Mouse (Mus musculus): ENCODE measurements around the gene Ccdc9.
"Not testable (repeated sequence)": the region's sequence is repeated elsewhere in the genome, so short reads cannot be mapped to it uniquely, and the experiment has no call there.

Gene Ccdc9

DNA sequence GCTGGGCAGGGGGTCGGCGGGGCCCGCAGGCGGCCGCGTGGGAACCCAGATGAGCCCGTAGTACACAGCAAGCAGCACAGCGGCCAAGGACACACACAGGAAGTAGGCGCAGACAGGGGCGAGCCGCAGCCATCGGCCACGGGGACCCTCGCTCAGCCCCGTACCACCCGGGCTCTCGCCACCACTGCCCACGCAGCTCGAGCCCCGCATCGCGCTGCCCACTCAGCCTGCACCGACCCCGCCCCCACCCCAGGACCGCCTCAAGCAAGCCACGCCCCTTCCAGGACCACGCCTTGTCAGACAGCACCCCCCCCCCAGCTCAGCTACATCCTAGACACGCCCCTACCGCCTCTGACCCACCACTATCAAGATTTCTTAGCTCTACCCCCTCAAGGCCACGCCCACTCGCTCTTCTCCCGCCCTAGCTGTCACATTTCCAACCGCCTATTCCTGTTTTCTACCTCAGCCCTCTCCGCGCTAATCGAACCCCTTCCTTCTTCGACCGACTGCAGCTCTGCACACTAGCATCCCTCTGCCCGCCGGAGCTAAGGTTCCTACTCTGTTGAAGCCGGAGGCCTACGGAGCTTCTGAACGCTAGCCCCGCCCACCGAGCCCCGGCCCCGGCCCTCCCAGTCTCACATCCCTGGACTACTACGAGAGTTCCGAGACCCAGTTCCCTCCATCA is 13.4 kb downstream of the Ccdc9 start, which contains the start of gene Inafm1:
Gene Inafm1 (minus strand): TSS at position 537 of the 685 bp plus-strand sequence.
- peak; percentile 89 to 92 for DNase-seq (ENCODE audit: low spot score in 2 of 2)

DNA sequence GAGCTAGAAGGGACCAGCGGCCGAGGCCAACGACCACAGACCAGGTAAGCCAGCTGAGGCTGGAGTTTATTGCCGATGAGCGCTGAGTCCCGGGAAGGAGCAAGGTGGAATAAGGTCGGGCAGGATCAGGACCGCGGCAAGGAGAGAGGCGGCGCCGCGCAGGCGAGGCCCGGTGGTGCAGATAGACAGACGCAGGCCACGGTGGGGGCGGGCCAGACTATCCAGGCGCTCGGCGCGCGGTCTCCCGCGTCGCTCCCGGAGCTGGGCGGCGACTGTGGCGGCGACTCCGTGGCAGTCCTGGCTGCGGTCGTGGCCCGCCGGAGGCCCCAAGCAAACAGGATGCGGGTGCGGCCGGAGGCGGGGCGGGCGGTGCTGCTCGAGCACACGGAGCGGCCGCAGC is 13.9 kb downstream of the Ccdc9 start:
- peak; percentile 62 to 65 for DNase-seq (ENCODE audit: low spot score in 2 of 2)

DNA sequence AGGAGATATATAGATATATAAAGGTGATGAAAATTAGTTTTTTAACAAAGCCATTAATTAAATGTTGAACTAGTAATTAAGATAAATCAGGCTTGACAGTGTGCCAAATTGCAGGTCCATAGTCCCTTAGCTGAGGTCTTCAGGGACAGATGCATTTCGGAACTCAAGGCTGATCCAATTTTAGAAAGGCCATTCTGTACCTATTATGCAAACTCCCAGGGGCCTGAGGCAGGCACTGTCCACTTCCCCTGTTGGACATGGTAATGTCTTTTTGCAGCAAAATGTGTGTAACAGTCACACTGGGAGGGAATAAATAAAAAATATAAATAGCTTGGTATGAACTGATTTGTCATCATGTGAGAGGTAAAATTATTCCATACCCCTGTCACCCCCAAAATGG is 15.5 kb downstream of the Ccdc9 start:
- DNase-seq (ENCODE audit: low spot score in 2 of 2), result no peak

DNA sequence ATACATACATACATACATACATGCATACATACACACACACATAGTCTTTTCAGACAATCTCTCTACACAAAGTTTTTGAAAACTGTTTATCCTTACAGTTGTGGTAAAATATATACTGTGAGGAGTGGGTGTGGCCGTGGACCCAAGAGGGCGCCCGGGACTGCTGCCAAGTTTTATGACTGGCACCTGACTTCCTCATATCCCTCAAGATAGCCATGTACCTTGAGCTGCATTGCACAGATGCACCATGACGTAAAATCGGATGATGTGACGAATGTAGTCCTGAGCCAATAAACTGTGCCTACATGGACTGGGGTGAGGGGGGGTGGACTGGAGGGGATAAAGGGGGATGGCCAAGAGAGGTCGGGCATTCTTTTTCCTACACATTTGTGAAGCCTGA is 20.0 kb downstream of the Ccdc9 start:
- DNase-seq (ENCODE audit: low spot score in 2 of 2), result not testable (repeated sequence)

DNA sequence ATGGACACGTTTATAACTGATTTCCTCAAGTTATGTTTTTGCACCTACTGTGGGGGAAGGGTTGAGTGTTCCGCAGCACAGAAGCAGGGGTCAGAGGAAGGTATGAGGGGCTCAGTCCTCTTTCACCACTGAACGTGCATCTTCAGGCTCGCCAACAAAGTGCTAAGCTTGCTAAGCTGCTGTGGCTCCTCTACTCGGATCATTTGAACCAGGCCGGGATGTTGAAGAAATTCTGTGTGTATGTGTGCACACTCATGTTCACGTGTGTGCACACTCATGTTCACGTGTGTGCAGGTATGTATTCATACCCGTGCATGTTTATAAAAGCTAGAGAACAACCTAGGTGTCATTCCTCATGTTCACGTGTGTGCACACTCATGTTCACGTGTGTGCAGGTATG is 20.7 kb downstream of the Ccdc9 start:
- no peak for DNase-seq (ENCODE audit: low spot score in 2 of 2)

DNA sequence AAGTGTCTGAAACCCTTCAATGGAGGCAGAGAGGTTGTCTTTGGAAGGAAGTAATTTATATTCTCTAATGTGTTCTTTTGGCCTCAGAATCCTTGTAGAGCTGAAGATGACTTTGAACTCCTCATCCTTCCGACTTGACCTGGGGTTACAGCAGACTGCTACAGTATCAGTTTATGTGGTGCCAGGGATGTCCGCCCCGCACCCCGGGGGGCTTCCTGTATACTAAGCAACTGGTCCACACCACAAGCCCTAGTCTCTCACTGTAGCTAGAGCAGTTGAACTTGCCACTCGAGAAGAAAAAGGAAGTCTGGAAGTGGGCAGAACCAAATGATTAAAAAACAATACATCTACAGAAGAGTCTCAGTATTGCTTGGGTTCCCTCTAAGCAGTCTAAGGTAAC is 22.8 kb downstream of the Ccdc9 start:
- no peak for DNase-seq (ENCODE audit: low spot score in 2 of 2)

DNA sequence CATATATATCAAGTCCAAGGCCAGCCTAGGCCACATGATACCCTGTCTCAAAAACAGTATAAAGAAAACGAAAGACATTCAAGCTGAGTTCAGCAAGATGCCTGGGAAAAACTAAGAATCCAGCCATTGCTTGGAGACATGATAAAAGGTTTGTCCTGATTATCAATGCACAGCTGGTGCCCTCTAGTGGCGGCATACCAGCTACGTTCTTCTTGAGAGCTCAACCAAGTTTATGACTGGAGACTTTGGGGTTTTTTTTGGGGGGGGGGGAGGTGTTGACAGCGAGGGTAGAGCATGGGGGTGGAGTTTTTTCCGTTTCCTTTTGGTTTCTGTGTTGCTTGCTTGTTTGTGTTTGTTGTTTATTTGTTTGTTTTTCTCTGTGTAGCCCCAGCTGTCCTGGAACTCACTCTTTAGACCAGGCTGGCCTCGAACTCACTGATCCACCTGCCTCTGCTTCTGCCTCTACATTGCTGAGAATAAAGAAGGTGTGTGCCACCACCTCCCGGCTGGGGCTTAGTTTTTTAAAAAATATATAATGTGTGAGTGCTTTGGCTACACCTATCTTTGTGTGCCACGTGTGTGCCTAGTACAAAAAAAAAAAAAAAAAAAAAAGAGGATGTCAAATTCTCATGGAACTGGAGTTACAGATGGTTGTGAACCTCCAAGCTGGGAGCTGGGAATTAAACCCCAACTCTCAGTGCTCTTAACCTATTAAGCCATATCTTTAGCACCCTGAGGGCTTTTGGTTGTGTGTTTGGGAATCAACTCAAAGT is 23.4 kb downstream of the Ccdc9 start:
- DNase-seq (ENCODE audit: low spot score in 2 of 2), result peak; percentile 72 to 82

DNA sequence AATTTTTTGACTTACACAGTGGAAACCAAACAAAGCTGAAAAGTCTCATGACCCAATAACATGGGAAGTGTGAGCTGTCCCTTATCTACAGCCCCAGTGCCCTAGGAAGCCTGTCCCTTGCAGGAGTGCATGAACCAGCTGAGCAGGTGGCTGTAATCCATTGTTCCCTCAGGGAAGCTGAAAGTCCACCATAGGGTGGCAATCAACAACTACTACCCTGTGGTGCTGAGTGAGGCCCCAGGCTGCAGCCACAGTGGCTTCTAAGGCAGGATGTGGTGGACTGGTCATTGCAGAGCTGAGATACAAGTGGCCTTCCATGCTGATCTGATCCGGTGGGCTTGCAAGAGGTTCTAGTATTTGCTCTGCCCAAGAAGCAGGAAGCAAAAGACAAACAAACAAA is 25.5 kb downstream of the Ccdc9 start:
- DNase-seq (ENCODE audit: low spot score in 2 of 2), result no peak

DNA sequence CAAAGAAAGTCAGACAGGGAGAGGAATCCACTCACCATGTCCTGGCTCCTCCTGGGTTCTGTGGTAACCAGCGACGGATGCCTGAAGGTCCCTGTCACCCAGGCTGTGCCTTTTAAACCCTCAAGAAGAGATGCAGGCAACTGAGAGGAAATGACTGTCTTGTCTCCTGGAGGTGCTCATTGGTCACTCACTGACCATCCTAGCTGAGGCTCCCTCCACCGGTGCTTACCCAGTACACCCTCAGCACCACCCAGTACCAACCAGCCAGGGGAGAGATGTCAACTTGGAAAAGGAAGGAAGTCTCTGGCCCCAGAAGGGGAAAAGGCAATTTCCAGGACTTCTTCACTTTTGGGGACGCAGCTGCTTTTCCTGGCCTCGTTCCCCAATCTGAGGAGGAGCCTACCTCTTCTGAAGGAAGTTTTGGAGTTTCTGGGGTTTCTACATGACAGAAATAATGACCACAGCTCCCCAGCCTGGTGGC is 27.4 kb downstream of the Ccdc9 start, which contains the start of gene C5ar1:
Gene C5ar1 (minus strand): TSS at position 431 of the 481 bp plus-strand sequence.
- no peak for DNase-seq (ENCODE audit: low spot score in 2 of 2)

DNA sequence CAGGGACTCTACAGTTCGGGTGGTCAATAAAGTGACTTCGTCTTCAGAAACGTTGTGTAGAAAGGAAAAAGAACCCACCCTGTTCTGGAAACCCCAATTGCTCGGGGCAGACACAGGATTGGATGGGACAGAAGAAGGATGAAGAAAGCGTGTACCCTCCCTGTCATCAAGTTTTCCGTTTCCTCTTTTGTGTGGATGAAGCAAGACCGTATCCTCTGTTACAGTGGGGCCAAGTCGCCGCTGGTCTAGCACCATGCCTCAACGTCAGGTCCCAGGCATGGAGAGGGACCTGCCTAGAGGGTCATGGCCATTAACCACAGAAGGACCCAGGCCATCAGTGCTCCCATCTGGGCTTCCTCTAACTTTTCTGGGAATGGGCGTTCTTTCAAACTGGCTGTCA is 28.8 kb downstream of the Ccdc9 start:
- DNase-seq (ENCODE audit: low spot score in 2 of 2), result no peak

DNA sequence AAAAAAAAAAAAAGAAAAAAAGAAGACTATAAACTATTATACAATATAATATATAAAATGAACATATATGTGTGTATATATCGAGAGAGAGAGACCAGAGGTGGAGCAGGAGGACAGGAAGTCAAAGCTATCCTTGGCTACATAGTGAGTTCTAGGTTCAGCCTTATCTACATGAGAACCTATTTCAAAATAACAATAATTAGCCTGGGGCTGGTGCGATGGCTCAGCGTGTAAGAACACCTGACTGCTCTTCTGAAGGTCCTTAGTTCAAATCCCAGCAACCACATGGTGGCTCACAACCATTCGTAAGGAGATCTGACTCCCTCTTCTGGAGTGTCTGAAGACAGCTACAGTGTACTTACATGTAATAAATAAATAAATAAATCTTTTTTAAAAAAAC is 30.6 kb downstream of the Ccdc9 start:
- not testable (repeated sequence) for DNase-seq (ENCODE audit: low spot score in 2 of 2)

DNA sequence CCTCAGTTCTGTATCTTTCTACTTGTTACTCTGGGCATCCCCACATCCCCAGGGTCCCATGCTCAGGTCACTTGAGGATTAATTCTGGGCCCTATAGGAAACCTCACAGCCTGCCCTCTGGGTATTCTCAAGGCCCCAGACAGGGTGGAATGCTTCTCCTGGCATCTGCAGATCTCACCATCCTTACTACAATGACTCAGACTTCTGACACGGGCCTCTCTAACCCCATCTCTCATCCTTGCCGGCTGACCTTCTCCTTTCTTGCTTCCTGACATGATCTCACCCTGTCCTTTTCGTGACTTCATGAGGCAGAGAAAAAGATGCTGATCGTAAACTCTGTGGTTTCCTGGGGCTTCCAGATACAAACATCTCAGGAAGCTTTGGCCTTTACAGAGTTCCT is 32.4 kb downstream of the Ccdc9 start:
- no peak for DNase-seq (ENCODE audit: low spot score in 2 of 2)

DNA sequence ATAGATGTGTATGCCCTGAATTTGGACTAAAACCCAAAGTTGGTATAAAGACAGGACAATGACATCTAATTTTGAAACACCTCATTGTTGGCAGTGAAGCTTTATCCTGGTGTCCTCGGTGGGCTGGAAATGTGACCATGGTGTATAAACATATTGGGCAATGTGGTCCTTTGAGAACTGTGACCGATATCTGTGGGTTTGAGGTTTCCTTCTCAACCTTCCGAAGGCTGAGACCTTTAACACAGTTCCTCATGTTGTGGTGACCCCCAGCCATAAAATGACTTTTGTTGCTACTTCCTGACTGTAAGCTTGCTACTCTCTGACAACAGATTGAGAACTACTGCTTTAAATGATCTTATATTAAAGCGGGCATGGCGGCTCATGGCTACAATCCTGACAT is 35.9 kb downstream of the Ccdc9 start:
- DNase-seq (ENCODE audit: low spot score in 2 of 2), result peak; percentile 29 to 51

DNA sequence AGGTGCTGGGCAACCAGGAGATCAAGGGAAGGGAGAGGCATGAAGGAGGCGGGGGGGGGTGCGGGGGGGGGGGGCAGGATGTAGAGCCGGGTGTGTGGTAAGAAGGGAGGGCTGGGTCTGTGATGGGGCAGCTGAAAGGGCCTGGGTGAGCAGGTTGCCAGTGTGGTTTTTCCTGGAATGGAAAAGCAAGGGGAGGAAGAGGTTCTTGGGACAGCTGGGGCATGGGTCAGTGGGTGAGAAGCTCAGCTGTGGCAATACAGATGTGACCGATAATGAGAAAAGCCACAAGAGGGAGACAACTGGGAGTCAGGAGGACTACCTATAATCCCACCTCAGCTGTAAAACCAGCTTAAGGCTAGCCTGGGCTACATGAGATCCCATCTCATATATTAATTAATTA is 40.6 kb downstream of the Ccdc9 start:
- no peak for DNase-seq (ENCODE audit: low spot score in 2 of 2)

DNA sequence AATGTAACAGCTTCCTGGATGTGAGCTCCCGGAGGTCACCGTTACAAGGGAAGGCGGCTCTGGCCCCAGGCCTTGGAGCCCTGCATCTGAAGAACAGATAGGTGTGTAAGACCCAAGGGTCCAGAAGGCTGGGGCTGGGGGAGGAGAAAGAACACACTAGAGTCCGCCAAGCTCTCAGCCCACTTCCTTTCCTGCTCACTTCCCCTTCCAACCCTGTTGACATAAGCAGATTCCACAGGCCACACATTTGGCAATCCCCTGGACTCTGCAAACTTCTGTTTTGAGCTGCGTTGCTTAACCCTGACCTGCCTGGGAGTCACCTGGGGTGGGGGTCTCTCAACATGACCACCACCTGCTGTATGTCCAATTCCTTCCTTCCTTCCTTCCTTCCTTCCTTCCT is 42.5 kb downstream of the Ccdc9 start, which contains the start of gene C5ar2:
Gene C5ar2 (minus strand): TSS at position 88 of the 400 bp plus-strand sequence.
- DNase-seq (ENCODE audit: low spot score in 2 of 2), result peak; percentile 32 to 54

DNA sequence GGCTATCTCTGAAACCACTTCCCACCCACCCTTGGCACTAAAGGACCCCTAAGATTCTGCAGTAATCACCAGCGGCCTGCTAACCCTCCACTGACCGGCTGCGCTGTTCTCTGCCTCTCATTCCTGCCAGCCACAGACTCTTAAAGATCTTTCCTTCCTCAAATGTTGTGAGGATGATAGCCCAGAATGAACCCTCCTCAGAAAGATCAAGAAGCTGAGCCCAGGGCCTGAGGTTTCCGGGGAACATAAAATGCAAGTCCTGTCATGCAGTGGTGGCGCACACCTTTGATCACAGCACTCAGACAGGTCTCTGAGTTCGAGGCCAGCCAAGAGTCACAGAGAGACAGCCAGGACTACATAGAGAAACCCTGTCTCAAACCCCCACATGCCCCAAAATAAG is 44.4 kb downstream of the Ccdc9 start:
- DNase-seq (ENCODE audit: low spot score in 2 of 2), result no peak

DNA sequence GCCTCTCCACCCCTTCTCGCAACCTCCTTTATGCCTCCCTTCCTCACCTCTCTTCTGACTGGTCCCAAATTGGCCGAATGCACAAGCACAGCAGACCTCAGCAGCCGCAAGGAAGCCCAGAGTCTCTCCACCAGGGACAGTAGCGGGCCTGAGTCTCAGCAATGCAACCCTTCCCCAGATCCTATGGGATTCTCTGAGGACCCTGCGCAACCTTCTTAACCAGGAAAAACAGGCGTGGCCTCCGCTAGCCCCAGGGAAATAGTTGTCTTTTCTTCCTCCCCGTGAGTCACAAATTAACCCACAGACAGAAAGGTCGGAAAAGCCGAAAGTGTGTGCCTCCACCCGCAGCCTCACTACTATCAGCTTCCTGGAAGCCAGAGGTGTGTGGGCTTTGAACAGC is 44.8 kb downstream of the Ccdc9 start:
- DNase-seq (ENCODE audit: low spot score in 2 of 2), result no peak

DNA sequence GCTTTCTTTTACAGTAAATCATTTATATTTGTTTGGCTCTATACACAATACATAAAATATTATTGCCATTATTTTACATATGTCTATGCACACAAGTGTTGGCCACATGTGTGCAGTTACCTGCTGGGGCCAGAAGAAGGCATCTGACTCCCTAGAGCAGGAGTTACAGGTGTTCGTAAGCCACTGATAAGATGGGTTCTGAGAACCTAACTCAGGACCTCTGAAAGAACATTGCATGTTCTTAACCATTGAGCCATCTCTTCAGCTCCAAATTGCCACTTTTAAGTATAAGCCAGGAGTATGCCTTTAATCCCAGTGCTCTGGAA is 45.7 kb downstream of the Ccdc9 start:
- no peak for DNase-seq (ENCODE audit: low spot score in 2 of 2)

DNA sequence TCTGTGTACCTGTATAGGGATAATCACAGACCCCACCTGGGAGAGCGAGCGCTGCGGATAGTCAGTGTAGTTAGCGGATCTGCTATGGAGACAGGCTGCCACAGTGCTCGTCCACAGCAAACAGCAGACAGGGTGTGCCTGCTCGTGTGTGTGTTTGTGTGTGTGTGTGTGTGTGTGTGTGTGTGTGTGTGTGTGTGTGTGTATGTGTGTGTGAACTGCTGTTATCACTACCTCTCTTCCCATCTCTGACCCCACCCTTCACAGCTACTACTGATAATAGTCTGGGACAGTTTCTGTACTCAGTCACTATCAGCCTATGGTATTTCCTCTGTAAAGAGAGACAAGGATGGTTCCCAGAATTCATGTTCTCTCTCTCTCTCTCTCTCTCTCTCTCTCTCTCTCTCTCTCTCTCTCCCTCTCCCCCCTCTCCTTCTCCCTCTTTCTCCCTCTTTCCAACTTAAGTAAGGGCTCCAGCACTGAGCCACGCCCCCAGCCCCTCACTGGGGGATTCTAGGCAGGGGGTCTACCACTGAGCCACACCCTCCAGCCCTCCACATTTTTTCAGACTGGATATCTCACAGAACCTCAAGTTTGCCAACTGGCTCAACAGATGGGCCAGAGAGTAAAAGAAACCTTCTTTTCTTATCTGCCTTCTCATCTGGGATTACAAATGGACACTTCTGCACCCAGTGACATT is 46.2 kb downstream of the Ccdc9 start:
- DNase-seq (ENCODE audit: low spot score in 2 of 2), result no peak

DNA sequence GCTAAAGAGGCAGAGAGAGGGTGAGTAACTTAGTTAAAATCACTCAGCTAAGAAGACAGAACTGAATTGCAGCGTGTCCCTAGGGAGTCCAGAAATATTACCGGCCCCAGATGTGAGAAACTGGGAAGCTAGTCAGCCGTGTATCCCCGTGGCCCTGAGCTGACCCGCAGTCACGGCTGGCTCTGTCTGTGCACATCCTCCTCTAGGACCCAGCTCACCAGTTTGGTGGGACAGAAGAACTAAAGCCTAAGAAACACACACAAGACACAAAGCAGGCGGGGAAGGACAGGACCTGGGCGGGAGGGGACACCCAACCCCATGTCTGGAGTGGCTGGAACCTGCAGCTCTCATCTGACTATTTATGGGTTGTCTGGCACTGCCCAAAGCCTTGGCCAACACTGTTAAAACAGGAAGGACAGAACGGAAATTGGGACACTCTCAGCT is 47.0 kb downstream of the Ccdc9 start:
- DNase-seq (ENCODE audit: low spot score in 2 of 2), result peak; percentile 89 to 90

DNA sequence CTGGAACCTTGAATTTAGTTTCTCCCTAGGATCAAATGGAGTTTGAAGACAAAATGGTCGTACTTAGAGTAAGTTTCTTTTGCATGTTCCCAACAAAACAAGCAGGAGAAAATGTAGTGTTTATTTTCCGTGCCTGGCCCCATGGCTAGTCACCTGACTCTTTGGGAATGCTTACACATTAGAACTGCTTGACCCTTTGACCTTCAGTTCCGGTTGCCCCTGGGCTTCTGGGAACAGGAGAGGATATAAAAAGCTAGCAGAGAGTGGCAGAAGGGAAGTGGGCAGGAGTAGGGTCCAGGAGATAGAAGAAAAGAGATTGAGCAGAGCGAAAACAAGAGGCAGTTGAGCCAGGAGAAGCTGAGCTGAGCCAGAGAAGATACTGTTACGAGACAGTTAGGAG is 56.7 kb downstream of the Ccdc9 start:
- DNase-seq (ENCODE audit: low spot score in 2 of 2), result no peak
